Mouse (Mus musculus) kidney, postnatal 10 days (tissue): ENCODE results near the gene Exd1.
"Not testable (repeated sequence)": the region's sequence is repeated elsewhere in the genome, so short reads cannot be mapped to it uniquely, and the experiment has no call there.

ENCODE experiments used
- DNase-seq: peaks from one replicate; pipeline ENCODE4 v3.0.0; 2021; ENCODE audit warnings: mixed read lengths

Gene Exd1

GRCm38 (mm10) chr2:119525422-119525821 is 22.0 kb downstream of the Exd1 start:
- no peak for DNase-seq

- DNase-seq: no peak
Observed at GRCm38 (mm10) chr2:119523836-119524235, 23.6 kb downstream of the Exd1 start.

GRCm38 (mm10) chr2:119520550-119520949 is 26.9 kb downstream of the Exd1 start:
- no peak for DNase-seq

GRCm38 (mm10) chr2:119516811-119517210 is 30.6 kb downstream of the Exd1 start:
- no peak for DNase-seq

GRCm38 (mm10) chr2:119514026-119514522 is 33.4 kb downstream of the Exd1 start:
- DNase-seq: no peak

GRCm38 (mm10) chr2:119512292-119512691 is 35.1 kb downstream of the Exd1 start:
- DNase-seq: peak; percentile 16

GRCm38 (mm10) chr2:119510856-119511255 is 36.6 kb downstream of the Exd1 start:
- no peak for DNase-seq

GRCm38 (mm10) chr2:119508518-119508917 is 38.9 kb downstream of the Exd1 start:
- DNase-seq: not testable (repeated sequence)

GRCm38 (mm10) chr2:119507108-119507507 is 40.3 kb downstream of the Exd1 start:
- DNase-seq: peak; percentile 28

- DNase-seq: no peak
Observed at GRCm38 (mm10) chr2:119500965-119501652, 46.3 kb downstream of the Exd1 start.

- DNase-seq: no peak
Observed at GRCm38 (mm10) chr2:119498859-119499258, 48.6 kb downstream of the Exd1 start.

GRCm38 (mm10) chr2:119496082-119496481 is 51.3 kb downstream of the Exd1 start:
- DNase-seq: no peak

GRCm38 (mm10) chr2:119491953-119492352 is 55.5 kb downstream of the Exd1 start:
- DNase-seq: no peak

- DNase-seq: no peak
Observed at GRCm38 (mm10) chr2:119486488-119486887, 60.9 kb downstream of the Exd1 start.

- peak; percentile 12 for DNase-seq
Observed at GRCm38 (mm10) chr2:119482307-119482706, 65.1 kb downstream of the Exd1 start.

- no peak for DNase-seq
Observed at GRCm38 (mm10) chr2:119478397-119478749, 69.1 kb downstream of the Exd1 start.

- peak; percentile 100 for DNase-seq
Observed at GRCm38 (mm10) chr2:119477571-119478396, 69.6 kb downstream of the Exd1 start, which contains the start of gene Ino80. TSS of gene Ino80 (minus strand) at chr2:119477687.

GRCm38 (mm10) chr2:119476621-119477391 is 70.6 kb downstream of the Exd1 start:
- peak; percentile 74 for DNase-seq

- no peak for DNase-seq
Observed at GRCm38 (mm10) chr2:119476166-119476565, 71.3 kb downstream of the Exd1 start.
